Comparison of ENCODE assay signal across 20 mouse cellular contexts in genomic region chr9:103544599-103544998, GRCm38 (mm10).
DNase-seq lines count a peak whose midpoint lies in the region; ATAC-seq and TF ChIP-seq lines count a peak whose summit lies in the region.
"Had no signal": no experiment of that assay in that cellular context is flagged by ENCODE, and none has a peak within 500 bp of the region (broad histone marks: within the 10 kb centered on the region; RNA-seq: fewer than 3 reads in every experiment).

No protein-coding gene starts in this region.

- H3K4me1 ChIP-seq in cortical plate, adult 2 months (ENCODE audit: control insufficient read depth, insufficient read depth, low read length) = peaks cover 16% of the 10 kb centered on the region

- no peak for TF ChIP-seq POLR2A in cortical plate, adult 2 months (IDR thresholded peaks at IDR 0.05; ENCODE audit: extremely low read depth, insufficient read depth, low read length)

- H3K4me3 ChIP-seq in left cerebral cortex, adult 2 months = no peak overlapping the region
- no peak overlapping the region for H3K4me3 ChIP-seq in cortical plate, adult 2 months (ENCODE audit: insufficient read depth, low read length)
- H3K4me3 ChIP-seq: embryonic facial prominence, embryonic 13.5 days; embryonic facial prominence, embryonic 15.5 days; erythroblast, embryonic 14.5 days; forebrain, embryonic 10.5 days; forebrain, embryonic 12.5 days had no signal

- DNase-seq in frontal cortex, adult 2 months (ENCODE audit: extremely low spot score in 1 of 2, low spot score in 1 of 2) = no peak
- no peak for DNase-seq in left cerebral cortex, adult 2 months (ENCODE audit: extremely low spot score in 1 of 2, low spot score in 2 of 2)
- DNase-seq in left cerebral cortex, adult 8-10 months (ENCODE audit: low spot score in 2 of 2) = no peak
- DNase-seq in retina, embryonic 14.5 days (ENCODE audit: low spot score) = no peak
- DNase-seq: adrenal gland, adult 2 months; adrenal gland, postnatal 10 days; adrenal gland, postnatal 25 days; cerebellum, adult 11-12 months; cerebellum, adult 8-10 months; cerebellum, postnatal 10 days; cerebellum, postnatal 25 days had no signal

- intact Hi-C loops in left cerebral cortex, adult 2 months (cut with DNase I) = no loop called here

- H3K27ac ChIP-seq in left cerebral cortex, adult 2 months = peak overlapping the region; percentile 42; the same call in 1 of the 2 replicates
- peak overlapping the region; percentile 3; the same call in 1 of the 2 replicates for H3K27ac ChIP-seq in cortical plate, adult 2 months (ENCODE audit: insufficient read depth, low read length)
- H3K27ac ChIP-seq: embryonic facial prominence, embryonic 13.5 days; embryonic facial prominence, embryonic 15.5 days; forebrain, embryonic 10.5 days; forebrain, embryonic 12.5 days had no signal

- TF ChIP-seq CTCF in left cerebral cortex, adult 2 months (IDR thresholded peaks at IDR 0.05) = no peak
- no peak for TF ChIP-seq CTCF in cortical plate, adult 2 months (IDR thresholded peaks at IDR 0.05; ENCODE audit: extremely low read depth, insufficient read depth, low read length)

- peak; percentile 50 for ATAC-seq in frontal cortex, adult (ENCODE audit: low TSS enrichment)
- ATAC-seq: forebrain, embryonic 14.5 days; forebrain, embryonic 16.5 days had no signal
